Mouse (Mus musculus) testis, adult 2 months (tissue): Measurements from ENCODE around the gene Myadm.

ENCODE experiments used
- CTCF ChIP-seq: fragments of 200-500 bp; IDR thresholded peaks from 2 replicates; pipeline ENCODE4 v1.5.1; 2012; ENCODE audit warnings: low read depth, mild to moderate bottlenecking, inconsistent platforms, low read length, moderate library complexity; ENCODE audit not compliant: control insufficient read depth, insufficient read depth, insufficient replicate concordance
- POLR2A ChIP-seq: fragments of 200-500 bp; IDR thresholded peaks from 2 replicates; pipeline ENCODE4 v1.6.1; 2012; ENCODE audit warnings: low read depth, mild to moderate bottlenecking, inconsistent platforms, low read length, moderate library complexity; ENCODE audit not compliant: control insufficient read depth

DNA sequence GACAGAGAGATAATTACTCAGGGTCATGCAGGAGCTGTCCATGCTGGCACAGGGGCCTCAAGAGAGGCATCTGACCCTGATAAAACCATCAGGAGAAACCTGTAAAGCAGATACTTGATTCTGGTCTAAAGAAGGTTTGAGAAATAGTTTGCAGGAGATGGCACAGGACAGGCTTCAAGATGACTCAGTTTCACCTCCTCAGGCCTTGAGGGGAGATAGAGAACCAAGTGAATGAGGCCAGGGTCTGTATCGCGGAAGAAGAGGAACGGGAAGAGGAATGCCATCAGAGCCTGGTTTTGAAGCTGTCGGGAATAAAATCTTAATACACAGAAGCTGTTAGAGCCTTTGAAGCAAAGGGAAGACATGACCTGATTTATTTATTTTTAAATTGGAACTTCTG is 28.8 kb downstream of the Myadm start:
- no peak for TF ChIP-seq POLR2A
- no peak for TF ChIP-seq CTCF
